Mouse (Mus musculus) lung, embryonic 16.5 days (tissue): Measurements from ENCODE around the gene Card19. TPM values are rescaled to one million over a fixed set of nuclear protein-coding genes. Genes with fewer than 3 reads are reported as not detected.

Source experiments
- ATAC-seq: fragments of 200-750 bp; cut with Nextera tagmentation; 2 replicates; pipeline ENCODE4 v1.8.0; 2017; ENCODE audit warnings: low read depth, mild to moderate bottlenecking, moderate library complexity
- H3K27ac ChIP-seq: fragments of 300-500 bp; sonication (generic); 2 replicates; pipeline ENCODE4 v1.5.1; 2014; ENCODE audit warnings: mild to moderate bottlenecking, control low read depth, low read length
- H3K27me3 ChIP-seq: fragments of 300-500 bp; sonication (generic); 2 replicates; pipeline ENCODE4 v1.6.1; 2014; ENCODE audit warnings: low read depth, low read length, mixed read lengths; ENCODE audit not compliant: control insufficient read depth, insufficient read depth
- H3K36me3 ChIP-seq: fragments of 300-500 bp; sonication (generic); 2 replicates; pipeline ENCODE4 v1.6.1; 2014; ENCODE audit warnings: low read length; ENCODE audit not compliant: control insufficient read depth, insufficient read depth
- H3K4me1 ChIP-seq: fragments of 300-500 bp; sonication (generic); replicated peaks from 2 replicates; pipeline ENCODE4 v1.6.1; 2014; ENCODE audit warnings: low read length, mixed read lengths; ENCODE audit not compliant: control insufficient read depth, insufficient read depth
- H3K4me2 ChIP-seq: fragments of 300-500 bp; sonication (generic); 2 replicates; pipeline ENCODE4 v1.6.1; 2014; ENCODE audit warnings: low read depth, low read length, control low read depth
- H3K4me3 ChIP-seq: fragments of 300-500 bp; sonication (generic); 2 replicates; pipeline ENCODE4 v1.5.1; 2014; ENCODE audit warnings: mild to moderate bottlenecking, low read length, control low read depth
- H3K9ac ChIP-seq: fragments of 300-500 bp; sonication (generic); 2 replicates; pipeline ENCODE4 v1.6.1; 2014; ENCODE audit warnings: low read length, control low read depth
- H3K9me3 ChIP-seq: fragments of 300-500 bp; sonication (generic); 2 replicates; pipeline ENCODE4 v1.6.1; 2016; ENCODE audit warnings: low read length; ENCODE audit not compliant: control insufficient read depth
- WGBS: fragments of 180-500 bp; shearing (Covaris S2); extraction: QIAGEN DNeasy Blood & Tissue Kit; methylation state at CpG from one replicate; pipeline ENCODE4 v1.1.7; 2014; 5-methylcytosine and 5-hydroxymethylcytosine counted together
- polyA plus RNA-seq: library from polyadenylated mRNA; unstranded; fragments of >200 nt; fragmentation: Nextera tagmentation; extraction: Ambion mirVana; gene quantifications from 2 replicates; pipeline ENCODE4 v1.2.1, GENCODE M21; 2015

Gene Card19
- polyA plus RNA-seq, 1 experiment from 2014 or later: 57.1 TPM

- Histone ChIP-seq H3K4me3 (no peak overlapping the region), H3K36me3 (0 out of 2 replicates have a peak, but pooled peaks cover 2% of the 10 kb centered on the region), H3K27ac (no peak overlapping the region), H3K9ac (no peak overlapping the region), H3K9me3 (no peaks in the 10 kb centered on the region), H3K27me3 (no peaks in the 10 kb centered on the region), H3K4me1 (peaks cover 8% of the 10 kb centered on the region; the same call in 1 of the 2 replicates), H3K4me2 (no peak overlapping the region)
- WGBS: 24% methylated on average over 13 of the region's 13 CpGs
- ATAC-seq: peak; percentile 63
Observed at GRCm38 (mm10) chr13:49205381-49205998, 10.3 kb downstream of the Card19 start.

DNA sequence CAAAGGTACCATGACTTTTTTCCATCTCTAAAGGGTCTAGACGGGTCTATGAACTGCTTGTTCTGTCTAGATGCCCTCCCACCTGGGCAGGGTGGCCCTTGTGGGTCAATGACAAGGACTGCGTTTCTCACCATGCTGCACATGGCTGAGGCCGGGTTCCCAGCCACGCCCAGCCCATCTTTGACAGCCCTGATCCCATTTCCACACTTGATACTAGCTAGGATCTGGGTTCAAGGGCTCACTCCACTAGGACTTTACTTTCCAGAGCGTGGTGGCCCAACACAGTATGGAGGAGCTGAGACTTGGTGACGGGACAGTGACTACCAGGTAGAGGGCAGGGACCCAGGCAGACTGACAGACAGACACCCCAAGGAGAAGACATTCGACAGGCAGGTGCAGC is 13.3 kb downstream of the Card19 start:
- WGBS: 87% methylated on average over 7 of the region's 7 CpGs
- Histone ChIP-seq H3K9me3 (no peaks in the 10 kb centered on the region), H3K4me1 (peaks cover 8% of the 10 kb centered on the region; the same call in 1 of the 2 replicates), H3K4me2 (no peak overlapping the region), H3K4me3 (no peak overlapping the region), H3K36me3 (0 out of 2 replicates have a peak, but pooled peaks cover 2% of the 10 kb centered on the region), H3K27me3 (no peaks in the 10 kb centered on the region), H3K9ac (no peak overlapping the region), H3K27ac (no peak overlapping the region)
- ATAC-seq: no peak

GRCm38 (mm10) chr13:49200688-49201087 is 15.1 kb downstream of the Card19 start:
- no peak overlapping the region for H3K4me3 ChIP-seq
- H3K27me3 ChIP-seq: no peaks in the 10 kb centered on the region
- H3K9me3 ChIP-seq: no peaks in the 10 kb centered on the region
- H3K9ac ChIP-seq: no peak overlapping the region
- no peak for ATAC-seq
- WGBS: 79% methylated on average over 13 of the region's 13 CpGs
- no peaks in the 10 kb centered on the region; the same call in 1 of the 2 replicates for H3K36me3 ChIP-seq
- H3K4me1 ChIP-seq: peaks cover 4% of the 10 kb centered on the region; the same call in 1 of the 2 replicates
- no peak overlapping the region for H3K27ac ChIP-seq
- no peak overlapping the region for H3K4me2 ChIP-seq

DNA sequence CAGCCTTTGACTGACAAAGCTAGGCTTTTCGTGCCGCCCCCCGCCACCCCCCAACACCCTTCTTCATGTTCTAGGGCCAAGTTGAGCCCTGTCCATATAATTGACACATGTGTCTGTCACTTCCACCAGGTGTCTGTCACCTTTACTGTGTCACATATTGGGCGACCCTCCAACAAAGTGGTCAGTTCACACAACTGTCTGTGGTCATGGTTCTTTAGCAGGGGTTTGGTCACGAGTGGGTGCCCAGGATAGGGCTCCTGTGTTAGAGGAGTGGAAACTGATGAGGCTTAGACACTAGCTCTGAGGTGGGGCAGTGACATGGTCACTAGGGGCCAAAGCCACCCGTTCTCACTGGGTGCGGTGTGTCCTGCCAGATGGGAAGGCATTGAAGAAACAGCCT is 15.9 kb downstream of the Card19 start:
- no peak for ATAC-seq
- H3K27ac ChIP-seq: no peak overlapping the region
- no peaks in the 10 kb centered on the region for H3K9me3 ChIP-seq
- no peak overlapping the region for H3K4me2 ChIP-seq
- no peak overlapping the region for H3K9ac ChIP-seq
- H3K4me1 ChIP-seq: no peaks in the 10 kb centered on the region
- H3K27me3 ChIP-seq: no peaks in the 10 kb centered on the region
- 87% methylated on average over 7 of the region's 7 CpGs for WGBS
- no peaks in the 10 kb centered on the region; the same call in 1 of the 2 replicates for H3K36me3 ChIP-seq
- no peak overlapping the region for H3K4me3 ChIP-seq

DNA sequence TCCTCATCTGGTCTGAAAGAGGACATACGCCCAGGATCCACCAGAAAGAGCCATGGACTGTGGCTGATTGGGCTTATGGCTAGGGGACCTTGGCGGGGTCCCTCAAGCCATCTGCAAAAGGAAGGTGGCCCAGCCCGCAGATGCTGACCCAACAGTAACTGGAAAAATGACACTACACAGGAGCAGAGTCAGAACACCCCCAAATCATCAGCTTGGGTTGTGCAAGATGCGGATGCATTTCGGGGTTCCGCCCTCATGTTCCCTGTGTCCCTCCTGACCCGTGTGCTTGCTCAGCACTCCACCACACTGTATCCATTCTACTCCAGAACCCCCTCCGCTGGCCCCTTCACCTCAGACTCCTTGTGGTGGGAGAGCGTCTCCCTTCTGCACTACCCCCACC is 17.1 kb downstream of the Card19 start:
- Histone ChIP-seq H3K27ac (no peak overlapping the region), H3K9ac (no peak overlapping the region), H3K4me1 (no peaks in the 10 kb centered on the region), H3K9me3 (no peaks in the 10 kb centered on the region), H3K27me3 (no peaks in the 10 kb centered on the region), H3K4me3 (no peak overlapping the region), H3K4me2 (no peak overlapping the region), H3K36me3 (no peaks in the 10 kb centered on the region; the same call in 1 of the 2 replicates)
- ATAC-seq: no peak
- WGBS: 89% methylated on average over 9 of the region's 9 CpGs

- Histone ChIP-seq H3K27me3 (no peaks in the 10 kb centered on the region), H3K36me3 (no peaks in the 10 kb centered on the region; the same call in 1 of the 2 replicates), H3K9ac (no peak overlapping the region), H3K4me3 (no peak overlapping the region), H3K4me1 (no peaks in the 10 kb centered on the region), H3K9me3 (no peaks in the 10 kb centered on the region), H3K27ac (no peak overlapping the region), H3K4me2 (no peak overlapping the region)
- WGBS: 76% methylated on average over 6 of the region's 6 CpGs
- ATAC-seq: no peak
Observed at GRCm38 (mm10) chr13:49196766-49197165, 19.1 kb downstream of the Card19 start.

- H3K9me3 ChIP-seq: no peaks in the 10 kb centered on the region
- no peaks in the 10 kb centered on the region; the same call in 1 of the 2 replicates for H3K36me3 ChIP-seq
- H3K4me3 ChIP-seq: no peak overlapping the region
- H3K27me3 ChIP-seq: no peaks in the 10 kb centered on the region
- WGBS: 72% methylated on average over 5 of the region's 5 CpGs
- ATAC-seq: no peak
- no peak overlapping the region for H3K4me2 ChIP-seq
- H3K4me1 ChIP-seq: no peaks in the 10 kb centered on the region
- H3K9ac ChIP-seq: no peak overlapping the region
- no peak overlapping the region for H3K27ac ChIP-seq
Observed at GRCm38 (mm10) chr13:49196211-49196610, 19.6 kb downstream of the Card19 start.

- no peak overlapping the region for H3K27ac ChIP-seq
- 91% methylated on average over 7 of the region's 7 CpGs for WGBS
- no peaks in the 10 kb centered on the region for H3K9me3 ChIP-seq
- no peaks in the 10 kb centered on the region for H3K27me3 ChIP-seq
- no peak overlapping the region for H3K9ac ChIP-seq
- no peaks in the 10 kb centered on the region for H3K4me1 ChIP-seq
- no peak overlapping the region for H3K4me3 ChIP-seq
- ATAC-seq: no peak
- no peak overlapping the region for H3K4me2 ChIP-seq
- no peaks in the 10 kb centered on the region; the same call in 1 of the 2 replicates for H3K36me3 ChIP-seq
Observed at GRCm38 (mm10) chr13:49195651-49196050, 20.2 kb downstream of the Card19 start.

DNA sequence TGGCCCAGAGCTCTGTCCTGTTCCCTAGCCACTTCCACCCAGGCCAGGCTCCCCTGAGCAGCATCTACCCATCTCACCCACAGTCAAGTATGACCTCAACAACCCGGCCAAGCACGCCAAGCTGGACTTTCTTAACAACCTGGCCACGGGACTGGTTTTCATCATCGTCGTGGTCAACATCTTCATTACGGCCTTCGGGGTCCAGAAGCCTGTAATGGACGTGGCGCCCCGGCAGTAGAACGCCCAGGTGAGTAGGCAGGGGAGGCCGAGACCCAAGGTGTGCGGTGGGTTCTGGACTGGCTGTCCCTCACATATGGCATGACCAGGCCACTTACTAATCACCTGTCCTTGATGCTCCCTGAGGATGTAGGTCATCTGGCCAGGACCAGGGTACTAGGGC is 21.0 kb downstream of the Card19 start:
- no peak overlapping the region for H3K9ac ChIP-seq
- H3K4me1 ChIP-seq: 0 out of 2 replicates have a peak, but pooled peaks cover under 1% of the 10 kb centered on the region
- no peaks in the 10 kb centered on the region for H3K9me3 ChIP-seq
- no peak overlapping the region for H3K4me3 ChIP-seq
- no peaks in the 10 kb centered on the region; the same call in 1 of the 2 replicates for H3K36me3 ChIP-seq
- no peak overlapping the region for H3K4me2 ChIP-seq
- H3K27me3 ChIP-seq: no peaks in the 10 kb centered on the region
- ATAC-seq: no peak
- 94% methylated on average over 13 of the region's 13 CpGs for WGBS
- no peak overlapping the region for H3K27ac ChIP-seq
